Mouse (Mus musculus) forebrain, embryonic 10.5 days (tissue): Measurements from ENCODE around the gene Plce1. TPM values are rescaled to one million over a fixed set of nuclear protein-coding genes. Genes with fewer than 3 reads are reported as not detected.
A peak's percentile ranks its signal among the peaks of the same experiment; 100 is the strongest.

Experiments used
- DNase-seq: peaks from one replicate; pipeline ENCODE4 v3.0.0-alpha.2; 2017; ENCODE audit warnings: low spot score; ENCODE audit errors: extremely low spot score
- H3K27ac ChIP-seq: fragments of 300-500 bp; sonication (generic); 2 replicates; pipeline ENCODE4 v1.5.1; 2016; ENCODE audit warnings: mild to moderate bottlenecking
- H3K27me3 ChIP-seq: fragments of 300-500 bp; sonication (generic); 2 replicates; pipeline ENCODE4 v1.6.1; 2016; ENCODE audit warnings: mild to moderate bottlenecking; ENCODE audit not compliant: poor library complexity, severe bottlenecking
- H3K36me3 ChIP-seq: fragments of 300-500 bp; sonication (generic); replicated peaks from 2 replicates; pipeline ENCODE4 v1.6.1; 2016; ENCODE audit warnings: mild to moderate bottlenecking, moderate library complexity
- H3K4me1 ChIP-seq: fragments of 300-500 bp; sonication (generic); 2 replicates; pipeline ENCODE4 v1.6.1; 2016
- H3K4me3 ChIP-seq: fragments of 300-500 bp; sonication (generic); 2 replicates; pipeline ENCODE4 v1.5.1; 2016; ENCODE audit warnings: mild to moderate bottlenecking, moderate library complexity
- H3K9me3 ChIP-seq: fragments of 300-500 bp; sonication (generic); 2 replicates; pipeline ENCODE4 v1.6.1; 2016; ENCODE audit warnings: mild to moderate bottlenecking, moderate library complexity
- WGBS: fragments of 180-500 bp; shearing (Covaris S2); methylation state at CpG from one replicate; pipeline ENCODE4 v1.1.7; 2016; 5-methylcytosine and 5-hydroxymethylcytosine counted together
- polyA plus RNA-seq: library from polyadenylated mRNA; unstranded; fragments of >200 nt; fragmentation: Nextera tagmentation; extraction: Ambion mirVana; gene quantifications from 2 replicates; pipeline ENCODE4 v1.2.1, GENCODE M21; 2016

Plce1 gene
- polyA plus RNA-seq, 1 experiment from 2014 or later: 2.8 TPM

DNA sequence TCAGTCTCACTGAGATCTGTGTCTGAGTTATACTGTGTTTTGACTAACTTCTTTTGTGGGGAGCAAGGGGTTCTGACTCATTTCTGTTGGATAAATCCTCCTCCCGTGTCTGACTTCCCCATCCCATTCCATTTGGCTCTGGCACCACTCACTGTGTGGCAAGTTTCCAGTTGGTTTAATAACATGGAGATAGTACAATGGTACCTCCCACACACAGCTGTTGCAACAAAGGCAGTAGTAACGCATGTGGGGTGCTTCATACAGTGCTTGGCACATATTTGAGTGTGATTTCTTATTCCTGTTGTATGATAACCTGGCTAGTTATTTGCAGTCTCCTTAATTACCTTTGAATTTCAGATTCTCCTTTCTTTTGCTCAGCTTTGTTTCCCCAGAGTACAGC is 297.9 kb downstream of the Plce1 start:
- Histone ChIP-seq H3K27ac (no peak overlapping the region), H3K4me3 (no peak overlapping the region), H3K9me3 (no peaks in the 10 kb centered on the region), H3K4me1 (no peaks in the 10 kb centered on the region), H3K27me3 (no peaks in the 10 kb centered on the region), H3K36me3 (peaks cover 4% of the 10 kb centered on the region; the same call in 1 of the 2 replicates)
- no peak for DNase-seq
- WGBS: 92% methylated on average over 2 of the region's 2 CpGs

DNA sequence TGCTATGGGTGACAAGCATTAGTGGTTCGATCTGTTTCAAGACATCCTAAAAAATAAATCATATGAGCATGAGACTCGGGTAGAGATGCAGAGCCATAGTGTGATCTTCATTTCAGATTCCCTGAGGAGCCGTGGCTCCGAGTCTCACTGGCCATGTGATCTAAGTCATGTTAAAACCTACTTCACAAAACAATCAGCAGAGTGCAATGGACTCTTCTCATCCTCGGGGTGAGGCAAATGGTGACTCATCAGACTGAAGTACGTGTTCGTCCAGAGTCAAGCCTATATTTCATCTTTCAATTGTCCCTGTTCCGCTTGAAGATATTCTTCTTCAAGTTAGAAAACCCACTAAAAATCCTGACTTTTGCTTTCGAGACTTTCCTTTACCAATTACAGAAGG is 302.6 kb downstream of the Plce1 start:
- no peak overlapping the region for H3K27ac ChIP-seq
- H3K36me3 ChIP-seq: peaks cover 16% of the 10 kb centered on the region
- no peak for DNase-seq
- H3K9me3 ChIP-seq: no peaks in the 10 kb centered on the region
- no peaks in the 10 kb centered on the region for H3K27me3 ChIP-seq
- no peak overlapping the region for H3K4me3 ChIP-seq
- no peaks in the 10 kb centered on the region for H3K4me1 ChIP-seq
- 92% methylated on average over 9 of the region's 9 CpGs for WGBS

DNA sequence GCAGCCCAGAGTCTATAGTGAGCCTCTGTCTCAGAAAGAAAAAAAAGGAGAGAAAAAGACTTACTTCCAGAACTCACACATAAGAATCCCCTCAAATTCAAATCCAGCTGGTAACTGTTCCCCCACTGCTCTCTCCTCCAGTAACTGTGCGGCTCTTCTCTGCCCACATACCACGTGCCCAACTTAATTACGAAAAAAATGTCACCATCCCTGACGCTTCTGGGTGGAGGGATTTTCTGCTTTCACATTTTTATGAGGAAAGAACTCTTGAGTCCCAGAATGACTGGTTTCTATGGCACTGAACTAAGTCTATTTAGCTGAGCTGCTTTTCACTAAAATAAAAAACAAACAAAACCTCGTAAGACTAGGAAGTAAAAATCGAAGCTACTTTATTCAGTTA is 306.8 kb downstream of the Plce1 start:
- no peak overlapping the region for H3K4me3 ChIP-seq
- H3K36me3 ChIP-seq: peaks cover 55% of the 10 kb centered on the region
- no peaks in the 10 kb centered on the region for H3K27me3 ChIP-seq
- no peak for DNase-seq
- H3K27ac ChIP-seq: no peak overlapping the region
- H3K9me3 ChIP-seq: no peaks in the 10 kb centered on the region
- no peaks in the 10 kb centered on the region for H3K4me1 ChIP-seq
- 93% methylated on average over 6 of the region's 6 CpGs for WGBS

DNA sequence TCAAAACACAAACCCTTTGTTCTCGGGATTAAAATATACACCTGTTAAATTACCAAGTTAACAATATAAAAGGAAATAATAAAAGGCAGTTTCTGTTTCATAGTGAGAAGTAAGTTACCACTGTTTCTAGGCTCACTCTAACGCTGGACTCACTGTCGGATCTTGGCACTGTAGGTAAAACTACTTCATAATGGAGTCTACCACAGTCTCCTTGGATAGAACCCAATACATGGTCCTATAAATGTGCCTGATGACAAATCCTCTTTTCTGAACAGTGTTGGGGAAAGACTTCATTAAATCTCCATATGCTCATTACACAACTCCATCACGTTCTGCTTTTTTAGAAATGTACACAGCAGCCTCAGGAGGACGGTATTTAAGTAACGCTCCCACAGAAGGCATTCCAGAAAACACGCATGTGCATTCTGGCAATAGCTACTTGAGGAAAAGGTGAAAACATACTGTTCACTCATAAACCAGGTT is 312.7 kb downstream of the Plce1 start:
- Histone ChIP-seq H3K27ac (no peak overlapping the region), H3K4me3 (no peak overlapping the region), H3K9me3 (no peaks in the 10 kb centered on the region), H3K36me3 (peaks cover 100% of the 10 kb centered on the region), H3K27me3 (no peaks in the 10 kb centered on the region), H3K4me1 (no peaks in the 10 kb centered on the region)
- no peak for DNase-seq
- WGBS: 93% methylated on average over 7 of the region's 7 CpGs

DNA sequence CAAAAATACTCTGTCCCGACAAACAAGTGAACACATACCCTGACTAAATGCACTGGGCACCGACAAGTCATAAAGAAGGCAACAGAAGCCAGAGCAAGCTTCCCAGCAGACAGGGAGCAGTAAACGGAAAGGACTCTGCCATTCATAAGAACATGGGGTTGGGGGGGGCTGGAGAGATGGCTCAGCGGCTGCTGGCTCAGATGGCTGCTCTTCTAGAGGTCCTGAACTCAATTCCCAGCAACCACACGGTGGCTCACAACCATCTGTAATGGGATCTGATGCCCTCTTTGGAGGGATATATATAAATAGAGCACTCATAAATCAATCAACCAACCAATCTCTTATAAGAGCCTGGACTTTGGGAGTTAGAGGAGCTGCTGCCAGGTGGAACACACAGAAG is 315.6 kb downstream of the Plce1 start:
- Histone ChIP-seq H3K36me3 (peaks cover 96% of the 10 kb centered on the region), H3K27ac (no peak overlapping the region)
- WGBS: 87% methylated on average over 5 of the region's 5 CpGs

DNA sequence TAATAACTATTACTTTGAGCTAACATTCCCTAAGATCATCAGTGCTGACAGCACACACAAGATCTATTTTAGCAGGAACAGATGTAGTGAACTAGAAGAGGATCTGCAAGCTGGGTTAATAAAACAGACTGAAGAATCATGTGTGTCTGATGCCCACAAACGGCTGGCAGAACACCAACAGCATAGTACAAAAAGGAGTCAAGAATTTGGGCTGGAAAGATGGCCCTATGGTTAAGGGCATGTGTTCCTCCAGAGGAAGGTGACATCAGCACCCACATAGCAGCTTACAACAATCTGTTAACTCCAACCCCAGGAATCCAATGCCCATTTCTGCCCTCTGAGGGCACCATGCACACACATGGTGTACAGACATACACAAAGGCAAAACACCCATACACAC is 317.4 kb downstream of the Plce1 start:
- Histone ChIP-seq H3K36me3 (peaks cover 96% of the 10 kb centered on the region), H3K4me3 (no peak overlapping the region), H3K27ac (no peak overlapping the region), H3K9me3 (no peaks in the 10 kb centered on the region), H3K4me1 (no peaks in the 10 kb centered on the region), H3K27me3 (no peaks in the 10 kb centered on the region)
- no peak for DNase-seq
- 97% methylated on average over 1 of the region's 1 CpGs for WGBS

More for the DNA sequence above, 315.6 kb downstream of the Plce1 start:
- no peak overlapping the region for H3K4me3 ChIP-seq
- H3K9me3 ChIP-seq: no peaks in the 10 kb centered on the region
- no peak for DNase-seq
- H3K4me1 ChIP-seq: no peaks in the 10 kb centered on the region
- no peaks in the 10 kb centered on the region for H3K27me3 ChIP-seq

DNA sequence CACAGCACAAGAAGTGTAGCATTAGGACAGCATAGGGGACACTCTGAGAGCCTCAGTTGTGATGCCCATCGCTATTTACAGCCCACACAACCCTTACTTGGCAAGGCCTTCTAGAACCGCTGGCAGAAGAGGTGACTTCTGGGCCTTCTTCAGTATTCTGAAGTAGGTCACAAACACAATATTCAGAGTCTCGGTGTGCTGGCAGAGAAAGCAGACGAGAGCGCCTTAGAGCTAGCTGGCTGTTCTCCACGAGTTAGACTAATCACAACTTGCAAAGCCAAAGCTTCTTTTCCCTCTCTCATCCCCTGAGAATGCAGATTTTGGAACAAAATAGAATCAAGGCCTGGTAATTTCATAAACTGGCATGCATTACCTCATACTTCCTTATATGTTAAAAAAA is 317.9 kb downstream of the Plce1 start:
- Histone ChIP-seq H3K27me3 (no peaks in the 10 kb centered on the region), H3K4me3 (no peak overlapping the region), H3K36me3 (peaks cover 96% of the 10 kb centered on the region), H3K4me1 (no peaks in the 10 kb centered on the region), H3K27ac (no peak overlapping the region), H3K9me3 (no peaks in the 10 kb centered on the region)
- 97% methylated on average over 6 of the region's 6 CpGs for WGBS
- no peak for DNase-seq

DNA sequence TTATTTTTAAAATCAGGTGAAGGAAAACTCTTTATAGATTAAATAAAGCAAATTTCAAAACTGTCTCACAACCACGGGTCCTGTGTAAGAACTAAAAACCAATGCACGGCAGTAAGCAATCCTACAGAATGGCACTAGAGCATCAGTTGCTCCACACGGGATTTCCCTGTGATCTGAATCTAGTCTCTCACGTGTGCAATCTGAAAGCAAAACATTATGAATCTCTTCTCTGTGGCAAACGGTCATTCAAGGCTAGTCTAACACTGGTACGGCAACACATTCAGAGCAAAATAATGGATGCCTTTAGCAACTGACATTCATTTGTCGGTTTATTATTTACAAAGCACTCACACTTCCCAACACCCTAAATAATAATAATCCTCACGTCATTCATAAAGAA is 337.3 kb downstream of the Plce1 start:
- Histone ChIP-seq H3K36me3 (peaks cover 38% of the 10 kb centered on the region), H3K4me3 (peak overlapping the region; percentile 87), H3K27ac (peak overlapping the region; percentile 88; the same call in 1 of the 2 replicates), H3K4me1 (peaks cover 19% of the 10 kb centered on the region), H3K27me3 (no peaks in the 10 kb centered on the region), H3K9me3 (no peaks in the 10 kb centered on the region)
- DNase-seq: no peak
- 46% methylated on average over 8 of the region's 8 CpGs for WGBS

DNA sequence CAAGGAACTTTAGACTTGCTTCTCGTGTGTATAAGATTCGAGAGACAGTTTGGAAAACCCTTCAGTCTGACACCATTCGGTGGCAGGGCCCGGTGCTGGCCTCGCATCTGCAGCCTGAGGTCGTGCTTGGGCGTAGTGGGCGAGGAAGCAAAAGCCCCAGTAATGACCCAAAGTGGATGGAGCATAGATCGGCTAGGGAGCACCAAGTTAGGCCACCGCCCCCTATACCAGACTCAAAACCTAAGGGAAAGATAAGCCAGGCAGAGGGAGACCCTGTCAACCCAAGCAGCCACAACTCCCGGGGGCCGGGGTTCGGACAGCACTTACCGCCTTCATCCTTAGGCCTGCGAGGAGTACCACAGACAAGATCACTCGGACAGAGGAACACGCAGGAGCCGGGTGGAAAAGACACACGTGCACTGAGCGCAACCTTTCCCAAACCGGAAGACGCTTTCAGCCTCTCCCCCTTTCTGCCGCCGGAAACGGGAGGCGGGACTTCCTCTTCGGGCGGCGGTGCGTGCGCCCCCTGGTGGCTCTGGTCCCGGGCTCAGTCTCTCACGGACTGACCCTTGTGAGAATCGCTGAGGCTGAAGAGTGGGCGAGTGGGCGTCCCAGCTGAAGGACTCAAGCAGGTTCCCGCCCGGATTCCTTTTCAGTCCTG is 338.0 kb downstream of the Plce1 start, which contains the start of gene Noc3l:
Noc3l (minus strand) TSS at position 472 of the 661 bp plus-strand sequence.
- H3K4me1 ChIP-seq: peaks cover 19% of the 10 kb centered on the region
- WGBS: under 1% methylated on average over 38 of the region's 38 CpGs
- peak within 1 kb of the TSS; percentile 88 for H3K27ac ChIP-seq
- peak; percentile 93 for DNase-seq
- no peaks in the 10 kb centered on the region for H3K27me3 ChIP-seq
- H3K36me3 ChIP-seq: peaks cover 31% of the 10 kb centered on the region
- H3K9me3 ChIP-seq: no peaks in the 10 kb centered on the region
- peak within 1 kb of the TSS; percentile 87 for H3K4me3 ChIP-seq

DNA sequence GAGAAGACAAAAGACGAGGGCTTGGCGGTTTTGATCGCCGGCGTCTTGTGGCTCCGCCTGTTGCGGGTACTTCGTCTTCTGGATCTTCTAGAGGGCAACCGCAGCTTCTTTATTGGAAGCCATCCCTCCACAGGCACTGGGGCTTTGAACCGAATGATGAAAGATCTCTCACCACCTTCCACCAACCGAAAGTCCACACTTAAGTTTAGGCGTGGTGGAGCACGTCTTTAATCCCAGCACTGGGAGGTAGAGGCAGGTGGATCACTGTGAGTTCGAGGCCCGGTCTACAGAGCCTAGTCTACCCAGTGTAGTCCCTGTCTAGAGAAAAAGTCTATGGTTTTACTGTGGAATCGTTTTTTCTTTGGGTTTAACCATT is 338.5 kb downstream of the Plce1 start:
- peak overlapping the region; percentile 88 for H3K27ac ChIP-seq
- H3K36me3 ChIP-seq: peaks cover 25% of the 10 kb centered on the region
- H3K9me3 ChIP-seq: no peaks in the 10 kb centered on the region
- no peak for DNase-seq
- 14% methylated on average over 16 of the region's 16 CpGs for WGBS
- peak overlapping the region; percentile 87 for H3K4me3 ChIP-seq
- H3K4me1 ChIP-seq: peaks cover 19% of the 10 kb centered on the region
- no peaks in the 10 kb centered on the region for H3K27me3 ChIP-seq

DNA sequence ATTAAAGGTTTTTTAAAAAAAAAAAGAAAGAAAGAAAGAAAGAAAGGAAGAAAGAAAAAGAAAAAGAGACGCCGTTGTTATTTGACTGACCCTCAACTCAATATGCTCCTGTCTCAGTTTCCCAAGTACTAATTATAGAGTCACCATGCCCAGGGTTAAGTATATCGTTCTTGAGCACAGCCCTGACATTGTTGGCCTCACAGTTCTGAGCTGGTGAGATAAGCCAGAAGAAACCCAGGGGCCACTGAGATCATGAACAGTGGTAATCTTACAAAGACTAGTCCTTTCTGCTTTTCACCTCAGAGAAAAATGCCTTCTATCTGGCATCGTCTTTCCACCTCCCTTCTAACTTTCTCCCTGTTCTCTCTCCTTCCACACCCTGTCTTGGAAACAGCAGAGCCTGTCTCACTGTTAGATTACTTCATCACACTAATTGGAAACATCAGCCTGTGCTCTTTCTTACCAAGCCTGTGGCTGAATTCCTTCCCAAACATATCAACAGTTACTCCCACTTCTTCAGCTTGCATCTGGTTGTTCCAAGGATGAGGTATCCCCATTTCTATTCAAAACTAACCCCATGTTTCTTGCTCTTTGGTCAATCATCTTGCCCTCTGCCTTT is 339.4 kb downstream of the Plce1 start:
- Histone ChIP-seq H3K27me3 (no peaks in the 10 kb centered on the region), H3K27ac (0 out of 2 replicates have a peak overlapping the region, but pooled peaks have one; percentile 15), H3K4me3 (no peak overlapping the region), H3K4me1 (peaks cover 19% of the 10 kb centered on the region), H3K9me3 (no peaks in the 10 kb centered on the region), H3K36me3 (peaks cover 17% of the 10 kb centered on the region)
- DNase-seq: no peak
- 83% methylated on average over 4 of the region's 4 CpGs for WGBS

DNA sequence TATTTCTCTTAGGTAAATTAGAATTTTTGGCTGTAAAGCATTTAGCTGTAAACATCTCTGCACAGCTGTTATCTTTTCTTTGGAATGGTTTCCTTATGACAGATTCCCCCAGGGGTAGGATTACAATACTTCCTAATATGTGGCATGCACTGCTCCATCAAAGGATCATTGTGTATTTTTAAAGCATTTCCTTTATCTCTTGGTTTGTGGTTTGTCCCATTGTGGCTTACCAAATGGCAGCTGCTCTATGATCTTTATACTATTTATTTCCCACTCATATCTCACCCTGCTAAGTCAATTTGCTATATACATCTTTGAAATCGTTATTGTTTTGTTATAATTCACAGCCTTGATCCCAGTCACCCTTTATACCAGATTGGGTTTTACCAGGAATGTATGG is 352.3 kb downstream of the Plce1 start:
- DNase-seq: no peak
- Histone ChIP-seq H3K9me3 (no peaks in the 10 kb centered on the region), H3K36me3 (no peaks in the 10 kb centered on the region), H3K27me3 (no peaks in the 10 kb centered on the region), H3K4me1 (peaks cover 16% of the 10 kb centered on the region), H3K4me3 (no peak overlapping the region), H3K27ac (no peak overlapping the region)
- WGBS: 60% methylated on average over 1 of the region's 1 CpGs
